Mouse (Mus musculus) spleen, adult 2 months (tissue): ENCODE measurements around the gene Abcg3.

Experiments used
- CTCF ChIP-seq: fragments of 200-500 bp; IDR thresholded peaks from 2 replicates; pipeline ENCODE4 v1.5.1; 2011; ENCODE audit warnings: mild to moderate bottlenecking, inconsistent platforms; ENCODE audit not compliant: insufficient read depth, insufficient read length, insufficient replicate concordance; ENCODE audit errors: extremely low read depth
- POLR2A ChIP-seq: fragments of 200-500 bp; IDR thresholded peaks from 2 replicates; pipeline ENCODE4 v1.6.1; 2011; ENCODE audit warnings: low read depth, low read length, inconsistent platforms

DNA sequence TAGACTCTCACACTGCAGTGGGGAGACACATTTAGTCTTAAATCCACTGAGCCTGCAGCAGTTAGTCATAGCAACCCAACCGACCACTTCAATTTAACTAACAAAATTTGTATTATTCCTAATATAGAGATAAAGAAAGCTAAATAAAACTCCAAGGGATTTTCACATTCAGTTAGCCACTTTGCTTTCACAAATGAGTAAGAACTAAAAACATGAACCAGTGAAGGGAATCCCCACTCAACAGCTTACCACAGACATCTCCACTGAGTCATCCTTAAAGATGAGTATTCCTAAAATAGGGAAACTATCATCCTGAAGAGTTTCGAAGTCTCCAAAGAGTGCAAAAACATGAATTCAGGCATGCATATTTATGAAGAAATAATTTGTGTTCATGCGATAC is 27.3 kb downstream of the Abcg3 start:
- TF ChIP-seq CTCF (no peak), POLR2A (no peak)
